Mouse (Mus musculus): ENCODE data around the gene Nrip1. TPM values are rescaled to one million over a fixed set of nuclear protein-coding genes. Genes with fewer than 3 reads are reported as not detected.

The Nrip1 gene
- polyA plus RNA-seq, 1 experiment from 2014 or later, result 23.3 TPM

DNA sequence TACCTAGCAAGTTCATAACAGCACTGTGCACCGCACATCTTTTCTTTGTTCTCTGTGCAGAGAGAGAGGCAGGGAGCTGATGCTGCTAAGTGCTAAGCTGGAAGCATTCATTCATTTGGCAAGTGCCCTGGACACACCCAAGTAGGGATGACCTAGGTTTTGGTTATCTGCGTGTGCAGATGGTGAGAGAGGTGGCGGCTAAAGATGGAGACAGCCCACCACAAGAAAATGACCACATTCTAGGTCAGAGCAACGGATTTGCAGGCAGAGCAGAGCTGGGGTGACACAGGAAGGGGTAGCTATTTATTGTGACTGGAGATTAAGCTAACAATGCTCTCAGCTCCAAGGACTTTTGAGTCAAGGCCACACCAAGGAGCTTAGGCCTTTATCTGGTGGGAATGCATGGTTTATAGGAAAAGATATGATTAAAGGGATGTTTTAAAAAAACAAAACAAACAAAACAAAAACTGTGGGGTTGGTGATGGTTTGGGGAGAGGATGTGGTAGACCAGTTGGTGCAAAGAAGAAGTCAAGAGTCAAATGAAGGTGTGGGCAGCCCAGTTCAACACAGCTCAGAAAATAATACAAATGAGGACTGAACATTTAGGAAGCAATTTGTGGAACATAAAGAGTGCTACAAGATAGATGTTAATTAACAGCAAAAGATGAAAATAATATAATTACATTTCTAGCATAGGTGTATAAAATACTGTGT is 49.9 kb downstream of the Nrip1 start:
- ATAC-seq (ENCODE audit: extremely low read depth, insufficient number of reproducible peaks, low FRiP score, low TSS enrichment), result peak; percentile 64; the same call in 1 of the 2 replicates
- H3K4me3 ChIP-seq, result no peak overlapping the region
- H3K9ac ChIP-seq, result no peak overlapping the region
- H3K4me2 ChIP-seq, result peak overlapping the region; percentile 64
- no peaks in the 10 kb centered on the region for H3K9me3 ChIP-seq
- H3K36me3 ChIP-seq, result peaks cover 7% of the 10 kb centered on the region; the same call in 1 of the 2 replicates
- peak overlapping the region; percentile 84 for H3K27ac ChIP-seq (replicated peaks)
- H3K27me3 ChIP-seq (replicated peaks), result no peaks in the 10 kb centered on the region
- peaks cover 58% of the 10 kb centered on the region for H3K4me1 ChIP-seq
- 58% methylated on average over 4 of the region's 4 CpGs for WGBS

- H3K27me3 ChIP-seq (replicated peaks), result no peaks in the 10 kb centered on the region
- H3K4me1 ChIP-seq, result peaks cover 63% of the 10 kb centered on the region
- no peak overlapping the region for H3K9ac ChIP-seq
- peaks cover 7% of the 10 kb centered on the region; the same call in 1 of the 2 replicates for H3K36me3 ChIP-seq
- H3K27ac ChIP-seq (replicated peaks), result peak overlapping the region; percentile 84
- WGBS, result 82% methylated on average over 2 of the region's 2 CpGs
- no peak overlapping the region; the same call in 1 of the 2 replicates for H3K4me3 ChIP-seq
- no peaks in the 10 kb centered on the region for H3K9me3 ChIP-seq
- peak overlapping the region; percentile 64 for H3K4me2 ChIP-seq
- ATAC-seq (ENCODE audit: extremely low read depth, insufficient number of reproducible peaks, low FRiP score, low TSS enrichment), result no peak
Measured at GRCm38 (mm10) chr16:76323141-76323540, 50.5 kb downstream of the Nrip1 start.

GRCm38 (mm10) chr16:76321527-76322165 is 52.0 kb downstream of the Nrip1 start:
- 13% methylated on average over 11 of the region's 11 CpGs for WGBS
- ATAC-seq (ENCODE audit: extremely low read depth, insufficient number of reproducible peaks, low FRiP score, low TSS enrichment), result no peak
- H3K4me3 ChIP-seq, result peak overlapping the region; percentile 30

DNA sequence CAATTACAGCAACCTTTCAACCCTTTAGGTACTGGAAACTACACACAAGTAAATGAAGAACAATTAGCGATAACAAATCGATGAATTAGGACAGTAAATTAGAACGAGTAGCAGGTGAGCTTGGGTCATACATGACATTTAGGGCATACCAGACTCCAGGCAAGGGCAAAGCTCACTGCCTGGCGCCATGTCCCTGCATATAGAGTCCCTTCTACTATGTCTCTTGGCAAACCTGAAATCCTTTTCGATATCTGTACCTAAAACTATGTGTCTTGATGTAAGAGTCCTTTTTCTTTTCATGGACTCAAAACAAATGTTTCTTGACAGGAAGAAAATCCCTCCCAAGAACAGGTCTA is 53.5 kb downstream of the Nrip1 start:
- 70% methylated on average over 5 of the region's 5 CpGs for WGBS
- Histone ChIP-seq H3K4me2 (peak overlapping the region; percentile 2; the same call in 1 of the 2 replicates), H3K9ac (no peak overlapping the region), H3K4me3 (no peak overlapping the region), H3K9me3 (no peaks in the 10 kb centered on the region), H3K4me1 (peaks cover 60% of the 10 kb centered on the region), H3K36me3 (no peaks in the 10 kb centered on the region), H3K27me3 (replicated peaks) (no peaks in the 10 kb centered on the region), H3K27ac (replicated peaks) (peak overlapping the region; percentile 67)
- ATAC-seq (ENCODE audit: extremely low read depth, insufficient number of reproducible peaks, low FRiP score, low TSS enrichment), result no peak

More at GRCm38 (mm10) chr16:76321527-76322165, 52.0 kb downstream of the Nrip1 start:
- Histone ChIP-seq H3K4me1 (peaks cover 63% of the 10 kb centered on the region), H3K9ac (peak overlapping the region; percentile 75), H3K27me3 (replicated peaks) (no peaks in the 10 kb centered on the region), H3K27ac (replicated peaks) (peak overlapping the region; percentile 84), H3K9me3 (no peaks in the 10 kb centered on the region), H3K36me3 (no peaks in the 10 kb centered on the region), H3K4me2 (peak overlapping the region; percentile 64)

DNA sequence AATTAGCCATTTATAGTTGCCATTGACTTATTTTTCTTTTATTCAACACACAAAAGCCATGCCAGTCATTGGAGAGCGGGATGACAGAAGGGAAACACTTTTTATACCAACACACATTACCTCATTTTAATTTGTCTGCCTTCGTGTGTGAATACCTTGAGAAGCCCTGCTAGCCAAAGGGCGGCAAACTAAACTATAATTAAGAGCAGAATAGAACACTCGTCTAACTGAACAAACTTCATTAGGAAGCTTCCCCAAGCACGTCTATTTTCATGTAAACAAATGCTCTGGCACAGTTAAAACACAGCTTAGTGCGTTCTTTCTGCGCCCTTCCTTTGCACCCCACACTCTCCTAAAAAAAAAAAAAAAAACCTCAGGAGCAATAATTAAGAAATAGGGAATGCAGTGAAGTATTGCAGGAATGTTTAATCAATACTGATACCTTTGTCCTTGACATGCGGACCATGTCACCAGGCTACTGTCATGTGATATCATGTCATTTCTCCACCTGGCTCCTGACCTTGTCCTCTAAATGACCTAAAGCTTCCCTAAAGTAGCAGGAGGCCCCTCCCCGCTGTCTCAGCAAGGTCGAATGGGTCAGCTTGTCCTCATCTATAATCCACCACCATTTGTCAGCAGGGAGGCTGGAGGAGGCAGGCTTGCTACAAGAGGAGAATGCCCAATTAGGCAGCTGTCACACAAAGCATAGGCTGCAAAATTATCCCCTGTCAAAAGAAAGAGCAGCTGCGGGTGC is 54.1 kb downstream of the Nrip1 start:
- Histone ChIP-seq H3K9me3 (no peaks in the 10 kb centered on the region), H3K36me3 (no peaks in the 10 kb centered on the region), H3K9ac (no peak overlapping the region), H3K4me1 (peaks cover 62% of the 10 kb centered on the region), H3K4me3 (no peak overlapping the region), H3K4me2 (peak overlapping the region; percentile 2; the same call in 1 of the 2 replicates), H3K27me3 (replicated peaks) (no peaks in the 10 kb centered on the region), H3K27ac (replicated peaks) (peak overlapping the region; percentile 67)
- no peak for ATAC-seq (ENCODE audit: extremely low read depth, insufficient number of reproducible peaks, low FRiP score, low TSS enrichment)
- WGBS, result 59% methylated on average over 11 of the region's 11 CpGs

- 75% methylated on average over 13 of the region's 13 CpGs for WGBS
- ATAC-seq (ENCODE audit: extremely low read depth, insufficient number of reproducible peaks, low FRiP score, low TSS enrichment), result no peak
- H3K4me2 ChIP-seq, result no peak overlapping the region
- no peaks in the 10 kb centered on the region for H3K36me3 ChIP-seq
- no peaks in the 10 kb centered on the region for H3K9me3 ChIP-seq
- no peak overlapping the region for H3K9ac ChIP-seq
- no peak overlapping the region for H3K27ac ChIP-seq (replicated peaks)
- H3K27me3 ChIP-seq (replicated peaks), result no peaks in the 10 kb centered on the region
- H3K4me3 ChIP-seq, result no peak overlapping the region
- H3K4me1 ChIP-seq, result peaks cover 65% of the 10 kb centered on the region
Measured at GRCm38 (mm10) chr16:76318331-76318922, 55.2 kb downstream of the Nrip1 start.

GRCm38 (mm10) chr16:76316940-76317822 is 56.4 kb downstream of the Nrip1 start:
- Histone ChIP-seq H3K4me2 (no peak overlapping the region), H3K9me3 (no peaks in the 10 kb centered on the region), H3K4me3 (no peak overlapping the region), H3K9ac (no peak overlapping the region), H3K27ac (replicated peaks) (no peak overlapping the region), H3K4me1 (peaks cover 60% of the 10 kb centered on the region), H3K27me3 (replicated peaks) (no peaks in the 10 kb centered on the region), H3K36me3 (no peaks in the 10 kb centered on the region)
- no peak for ATAC-seq (ENCODE audit: extremely low read depth, insufficient number of reproducible peaks, low FRiP score, low TSS enrichment)
- WGBS, result 87% methylated on average over 22 of the region's 22 CpGs

DNA sequence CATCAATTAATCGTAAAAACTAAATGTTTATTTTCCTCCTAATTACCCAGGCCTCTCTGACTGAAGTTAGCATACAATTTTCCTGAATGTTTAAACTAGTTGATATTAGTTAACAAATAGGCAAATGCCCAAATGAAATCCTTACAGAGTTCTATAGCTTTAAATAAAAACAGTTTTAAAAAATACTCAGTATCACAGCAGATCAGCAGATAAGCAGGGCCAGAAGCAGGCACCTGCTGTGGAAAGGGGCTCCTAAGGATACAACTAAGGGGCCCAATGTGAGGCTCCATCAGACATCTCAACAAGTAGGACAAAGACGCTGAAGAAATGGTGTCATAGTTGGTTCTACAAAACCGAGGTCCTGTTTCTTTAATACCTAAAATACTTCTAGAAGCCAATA is 58.0 kb downstream of the Nrip1 start:
- Histone ChIP-seq H3K36me3 (no peaks in the 10 kb centered on the region), H3K4me3 (no peak overlapping the region), H3K9ac (no peak overlapping the region), H3K9me3 (no peaks in the 10 kb centered on the region), H3K27ac (replicated peaks) (no peak overlapping the region), H3K4me2 (no peak overlapping the region), H3K4me1 (peaks cover 44% of the 10 kb centered on the region), H3K27me3 (replicated peaks) (no peaks in the 10 kb centered on the region)
- no peak for ATAC-seq (ENCODE audit: extremely low read depth, insufficient number of reproducible peaks, low FRiP score, low TSS enrichment)
- WGBS, result 93% methylated on average over 3 of the region's 3 CpGs

- H3K4me3 ChIP-seq, result no peak overlapping the region
- peak overlapping the region; percentile 45; the same call in 1 of the 2 replicates for H3K27ac ChIP-seq (replicated peaks)
- H3K9me3 ChIP-seq, result no peaks in the 10 kb centered on the region
- 64% methylated on average over 12 of the region's 12 CpGs for WGBS
- ATAC-seq (ENCODE audit: extremely low read depth, insufficient number of reproducible peaks, low FRiP score, low TSS enrichment), result peak; percentile 34; the same call in 1 of the 2 replicates
- peaks cover 31% of the 10 kb centered on the region for H3K4me1 ChIP-seq
- H3K9ac ChIP-seq, result no peak overlapping the region
- peak overlapping the region; percentile 30; the same call in 1 of the 2 replicates for H3K4me2 ChIP-seq
- H3K27me3 ChIP-seq (replicated peaks), result no peaks in the 10 kb centered on the region
- peaks cover 2% of the 10 kb centered on the region for H3K36me3 ChIP-seq
Measured at GRCm38 (mm10) chr16:76314013-76314950, 59.3 kb downstream of the Nrip1 start.

Data from heart, embryonic 13.5 days (tissue).